Mouse (Mus musculus): ENCODE results near the gene Gjc1. TPM values are rescaled to one million over a fixed set of nuclear protein-coding genes. Genes with fewer than 3 reads are reported as not detected.

The Gjc1 gene
- total and polyA plus RNA-seq, 3 experiments, result 12.9 to 23.4 (median 19.4) TPM

GRCm38 (mm10) chr11:102821231-102821630 lies 1.7 kb upstream of the Gjc1 start:
- TF ChIP-seq POLR2A (IDR thresholded peaks at IDR 0.05; ENCODE audit: insufficient read depth, low read depth, low read length) (no peak), EP300 (IDR thresholded peaks at IDR 0.05; ENCODE audit: insufficient read depth, low read depth, low read length) (no peak), CTCF (IDR thresholded peaks at IDR 0.05) (no peak)
- H3K27ac ChIP-seq, result no peak overlapping the region
- H3K36me3 ChIP-seq (ENCODE audit: control insufficient read depth, insufficient read depth, low read length), result peaks cover 4% of the 10 kb centered on the region; the same call in 1 of the 2 replicates
- H3K4me3 ChIP-seq, result no peak overlapping the region
- WGBS, result 64% methylated on average over 6 of the region's 6 CpGs
- no peaks in the 10 kb centered on the region; the same call in 1 of the 2 replicates for H3K79me2 ChIP-seq (replicated peaks; ENCODE audit: control insufficient read depth, insufficient read depth, low read length)
- H3K27me3 ChIP-seq (ENCODE audit: control insufficient read depth, insufficient read depth, low read length), result 0 out of 2 replicates have a peak, but pooled peaks cover 1% of the 10 kb centered on the region
- DNase-seq, result no peak
- H3K9ac ChIP-seq (ENCODE audit: low read depth, low read length), result no peak overlapping the region
- H3K4me1 ChIP-seq (ENCODE audit: control insufficient read depth, insufficient read depth, low read length), result peaks cover 2% of the 10 kb centered on the region
- intact Hi-C loops (cut with DNase I), result no loop called here

- WGBS, result 67% methylated on average over 3 of the region's 3 CpGs
- 0 out of 2 replicates have a peak, but pooled peaks cover 1% of the 10 kb centered on the region for H3K27me3 ChIP-seq (ENCODE audit: control insufficient read depth, insufficient read depth, low read length)
- H3K9ac ChIP-seq (ENCODE audit: low read depth, low read length), result no peak overlapping the region
- intact Hi-C loops (cut with DNase I), result no loop called here
- peaks cover 7% of the 10 kb centered on the region; the same call in 1 of the 2 replicates for H3K36me3 ChIP-seq (ENCODE audit: control insufficient read depth, insufficient read depth, low read length)
- no peak for DNase-seq
- H3K4me3 ChIP-seq, result no peak overlapping the region
- no peak overlapping the region for H3K27ac ChIP-seq
- H3K79me2 ChIP-seq (replicated peaks; ENCODE audit: control insufficient read depth, insufficient read depth, low read length), result no peaks in the 10 kb centered on the region; the same call in 1 of the 2 replicates
- TF ChIP-seq CTCF (IDR thresholded peaks at IDR 0.05) (no peak), POLR2A (IDR thresholded peaks at IDR 0.05; ENCODE audit: insufficient read depth, low read depth, low read length) (no peak), EP300 (IDR thresholded peaks at IDR 0.05; ENCODE audit: insufficient read depth, low read depth, low read length) (no peak)
- peaks cover 7% of the 10 kb centered on the region for H3K4me1 ChIP-seq (ENCODE audit: control insufficient read depth, insufficient read depth, low read length)
These were observed 932 bp upstream of the Gjc1 start for GRCm38 (mm10) chr11:102820432-102820831.

GRCm38 (mm10) chr11:102819783-102820385 lies 384 bp upstream of the Gjc1 start:
- peak overlapping the region; percentile 100; the same call in 1 of the 2 replicates for H3K9ac ChIP-seq (ENCODE audit: low read depth, low read length)
- intact Hi-C loops (cut with DNase I), result loop anchor here (1.0 kb wide), 1 partner anchor 43 kb away; no protein-coding TSS in a partner anchor
- H3K27me3 ChIP-seq (ENCODE audit: control insufficient read depth, insufficient read depth, low read length), result 0 out of 2 replicates have a peak, but pooled peaks cover 1% of the 10 kb centered on the region
- 28% methylated on average over 14 of the region's 14 CpGs for WGBS
- peak overlapping the region; percentile 64 for H3K4me3 ChIP-seq
- H3K36me3 ChIP-seq (ENCODE audit: control insufficient read depth, insufficient read depth, low read length), result peaks cover 7% of the 10 kb centered on the region; the same call in 1 of the 2 replicates
- TF ChIP-seq CTCF (IDR thresholded peaks at IDR 0.05), result no peak
- no peak for TF ChIP-seq POLR2A (IDR thresholded peaks at IDR 0.05; ENCODE audit: insufficient read depth, low read depth, low read length)
- TF ChIP-seq EP300 (IDR thresholded peaks at IDR 0.05; ENCODE audit: insufficient read depth, low read depth, low read length), result no peak
- peaks cover 7% of the 10 kb centered on the region for H3K4me1 ChIP-seq (ENCODE audit: control insufficient read depth, insufficient read depth, low read length)
- H3K79me2 ChIP-seq (replicated peaks; ENCODE audit: control insufficient read depth, insufficient read depth, low read length), result no peaks in the 10 kb centered on the region; the same call in 1 of the 2 replicates
- DNase-seq, result no peak
- peak overlapping the region; percentile 93 for H3K27ac ChIP-seq

GRCm38 (mm10) chr11:102818121-102819020 lies 1.1 kb downstream of the Gjc1 start:
- peaks cover 10% of the 10 kb centered on the region for H3K36me3 ChIP-seq (ENCODE audit: control insufficient read depth, insufficient read depth, low read length)
- peak overlapping the region; percentile 100 for H3K9ac ChIP-seq (ENCODE audit: low read depth, low read length)
- TF ChIP-seq POLR2A (IDR thresholded peaks at IDR 0.05; ENCODE audit: insufficient read depth, low read depth, low read length) (no peak), CTCF (IDR thresholded peaks at IDR 0.05) (0 out of 2 replicates have a peak, but pooled peaks have one; percentile 10)
- peaks cover 7% of the 10 kb centered on the region for H3K4me1 ChIP-seq (ENCODE audit: control insufficient read depth, insufficient read depth, low read length)
- peak overlapping the region; percentile 93 for H3K27ac ChIP-seq
- under 1% methylated on average over 92 of the region's 92 CpGs for WGBS
- peak overlapping the region; percentile 64 for H3K4me3 ChIP-seq
- peaks cover 2% of the 10 kb centered on the region for H3K79me2 ChIP-seq (replicated peaks; ENCODE audit: control insufficient read depth, insufficient read depth, low read length)
- no peaks in the 10 kb centered on the region for H3K27me3 ChIP-seq (ENCODE audit: control insufficient read depth, insufficient read depth, low read length)
- DNase-seq, result peak; percentile 65 to 77
- intact Hi-C loops (cut with DNase I), result loop anchor here (1.0 kb wide), 2 partner anchors 38 to 41 kb away; no protein-coding TSS in a partner anchor

DNA sequence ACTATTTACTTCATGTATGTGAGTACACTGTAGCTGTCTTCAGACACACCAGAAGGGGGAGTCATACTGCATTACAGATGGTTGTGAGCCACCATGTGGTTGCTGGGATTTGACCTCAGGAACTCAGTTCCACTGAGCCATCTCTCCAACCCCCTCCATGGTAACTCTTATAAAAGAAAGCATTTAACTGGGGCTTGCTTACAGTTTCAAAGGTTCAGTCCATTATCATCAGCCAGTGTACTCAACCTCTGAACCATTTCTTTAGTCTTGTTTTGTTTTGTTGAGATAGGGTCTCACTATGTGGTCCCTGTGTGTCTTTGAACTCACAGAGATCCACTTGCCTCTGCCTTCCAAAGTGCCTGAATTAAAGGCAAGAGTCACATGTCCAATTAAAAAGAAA lies 4.6 kb downstream of the Gjc1 start:
- H3K79me2 ChIP-seq (replicated peaks; ENCODE audit: control insufficient read depth, insufficient read depth, low read length), result peaks cover 5% of the 10 kb centered on the region
- H3K27ac ChIP-seq, result no peak overlapping the region
- no peaks in the 10 kb centered on the region; the same call in 1 of the 2 replicates for H3K27me3 ChIP-seq (ENCODE audit: control insufficient read depth, insufficient read depth, low read length)
- no peak for DNase-seq
- TF ChIP-seq EP300 (IDR thresholded peaks at IDR 0.05; ENCODE audit: insufficient read depth, low read depth, low read length), result no peak
- TF ChIP-seq POLR2A (IDR thresholded peaks at IDR 0.05; ENCODE audit: insufficient read depth, low read depth, low read length), result no peak
- peak; percentile 23 for TF ChIP-seq CTCF (IDR thresholded peaks at IDR 0.05)
- intact Hi-C loops (cut with DNase I), result no loop called here
- no peak overlapping the region for H3K4me3 ChIP-seq
- H3K9ac ChIP-seq (ENCODE audit: low read depth, low read length), result no peak overlapping the region
- H3K36me3 ChIP-seq (ENCODE audit: control insufficient read depth, insufficient read depth, low read length), result peaks cover 20% of the 10 kb centered on the region
- H3K4me1 ChIP-seq (ENCODE audit: control insufficient read depth, insufficient read depth, low read length), result peaks cover 13% of the 10 kb centered on the region
